Mouse (Mus musculus) liver, embryonic 11.5 days (tissue): ENCODE data around the gene Abcd4. TPM values are rescaled to one million over a fixed set of nuclear protein-coding genes. Genes with fewer than 3 reads are reported as not detected.

Source experiments
- ATAC-seq: fragments of 200-750 bp; cut with Nextera tagmentation; replicated peaks from 2 replicates; pipeline ENCODE4 v1.8.0; 2017; ENCODE audit warnings: moderate number of reproducible peaks, mild to moderate bottlenecking, moderate TSS enrichment, moderate library complexity; ENCODE audit not compliant: low FRiP score
- DNase-seq: peaks from one replicate; pipeline ENCODE4 v3.0.0-alpha.2; 2017; ENCODE audit warnings: low spot score
- H3K27ac ChIP-seq: fragments of 300-500 bp; sonication (generic); 2 replicates; pipeline ENCODE4 v1.5.1; 2014; ENCODE audit warnings: mild to moderate bottlenecking, low read depth, low read length, control low read depth
- H3K27me3 ChIP-seq: fragments of 300-500 bp; sonication (generic); replicated peaks from 2 replicates; pipeline ENCODE4 v1.6.1; 2014; ENCODE audit warnings: low read length, mixed read lengths; ENCODE audit not compliant: control insufficient read depth, insufficient read depth
- H3K36me3 ChIP-seq: fragments of 300-500 bp; sonication (generic); 2 replicates; pipeline ENCODE4 v1.6.1; 2014; ENCODE audit warnings: mild to moderate bottlenecking, low read length, moderate library complexity, mixed read lengths; ENCODE audit not compliant: control insufficient read depth, insufficient read depth
- H3K4me1 ChIP-seq: fragments of 300-500 bp; sonication (generic); replicated peaks from 2 replicates; pipeline ENCODE4 v1.6.1; 2014; ENCODE audit warnings: low read length, mixed read lengths; ENCODE audit not compliant: control insufficient read depth, insufficient read depth
- H3K4me2 ChIP-seq: fragments of 300-500 bp; sonication (generic); 2 replicates; pipeline ENCODE4 v1.6.1; 2014; ENCODE audit warnings: mild to moderate bottlenecking, control low read depth, moderate library complexity
- H3K4me3 ChIP-seq: fragments of 300-500 bp; sonication (generic); 2 replicates; pipeline ENCODE4 v1.5.1; 2014; ENCODE audit warnings: low read depth, low read length, control low read depth
- H3K9ac ChIP-seq: fragments of 300-500 bp; sonication (generic); 2 replicates; pipeline ENCODE4 v1.6.1; 2014; ENCODE audit warnings: low read depth, low read length, control low read depth
- H3K9me3 ChIP-seq: fragments of 300-500 bp; sonication (generic); 2 replicates; pipeline ENCODE4 v1.6.1; 2016; ENCODE audit warnings: low read length, inconsistent platforms, mixed read lengths; ENCODE audit not compliant: control insufficient read depth
- WGBS: fragments of 180-500 bp; shearing (Covaris S2); extraction: QIAGEN DNeasy Blood & Tissue Kit; methylation state at CpG from one replicate; pipeline ENCODE4 v1.1.7; 2014; 5-methylcytosine and 5-hydroxymethylcytosine counted together
- polyA plus RNA-seq: library from polyadenylated mRNA; unstranded; fragments of >200 nt; fragmentation: Nextera tagmentation; extraction: Ambion mirVana; gene quantifications from 2 replicates; pipeline ENCODE4 v1.2.1, GENCODE M21; 2014

Abcd4 gene
- polyA plus RNA-seq = 8.2 and 9.5 TPM in 2 replicates

DNA sequence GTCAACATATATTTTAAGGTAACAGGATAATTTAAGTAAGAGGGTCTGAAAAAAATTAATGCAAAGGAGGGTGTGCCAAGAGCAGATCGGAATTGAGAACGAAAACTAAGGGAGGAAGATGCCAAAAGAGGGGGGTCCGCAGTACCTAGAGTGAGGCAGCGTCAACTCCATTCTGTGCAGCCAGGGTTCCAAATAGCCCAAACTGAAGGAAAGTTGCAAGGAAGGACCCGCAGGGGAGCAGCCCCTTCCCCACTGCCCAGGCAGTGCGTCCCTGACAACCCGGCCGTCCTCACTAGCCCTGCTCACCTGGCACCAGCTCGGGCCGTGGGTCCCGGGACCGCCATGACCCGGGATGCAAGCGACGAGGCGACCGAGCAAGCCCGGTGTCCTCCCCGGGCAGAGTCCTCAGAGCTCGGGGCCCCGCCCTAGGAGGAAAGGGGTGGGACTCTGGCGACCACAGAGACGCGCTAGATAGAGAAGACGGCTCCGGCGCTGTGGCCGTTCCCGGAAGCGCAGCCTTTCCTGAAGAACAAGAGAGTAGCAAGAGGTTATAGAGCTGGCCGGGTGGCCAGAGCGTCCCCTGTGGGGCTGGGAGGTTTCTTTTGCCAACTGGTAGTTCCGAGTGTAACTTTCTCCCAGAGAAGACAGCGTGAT lies at the start of gene Abcd4:
Abcd4 (minus strand) TSS at position 437 of the 654 bp plus-strand sequence.
- DNase-seq = peak; percentile 89
- ATAC-seq = peak; percentile 100
- H3K9me3 ChIP-seq = no peaks in the 10 kb centered on the region
- H3K27ac ChIP-seq = no peak within 1 kb of the TSS
- peak within 1 kb of the TSS; percentile 62 for H3K4me2 ChIP-seq
- H3K36me3 ChIP-seq = no peaks in the 10 kb centered on the region
- under 1% methylated on average over 34 of the region's 34 CpGs for WGBS
- no peaks in the 10 kb centered on the region for H3K4me1 ChIP-seq
- peak within 1 kb of the TSS; percentile 63 for H3K4me3 ChIP-seq
- peak within 1 kb of the TSS; percentile 67 for H3K9ac ChIP-seq
- H3K27me3 ChIP-seq = no peaks in the 10 kb centered on the region

DNA sequence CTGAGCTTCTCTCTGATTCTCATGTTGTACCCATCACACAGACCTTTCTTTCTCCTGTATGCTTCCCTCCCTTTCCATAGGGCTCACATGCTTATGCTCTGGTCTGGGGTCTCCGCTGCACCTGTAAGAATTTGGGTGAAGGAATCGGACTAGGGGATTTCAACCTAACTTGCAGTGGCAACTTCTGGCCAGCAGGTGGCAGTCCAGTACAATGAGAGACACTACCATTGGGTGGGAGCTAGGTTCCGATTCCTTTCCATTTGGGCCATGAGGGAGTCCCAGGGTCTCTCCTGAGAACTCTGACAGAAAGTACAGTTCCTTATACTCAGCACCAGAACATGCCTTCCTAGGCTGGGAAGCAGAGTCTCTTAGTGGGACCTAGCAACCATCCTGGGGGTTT lies 36.7 kb upstream of the Abcd4 start:
- Histone ChIP-seq H3K9ac (no peak overlapping the region), H3K9me3 (no peaks in the 10 kb centered on the region), H3K27me3 (no peaks in the 10 kb centered on the region), H3K4me2 (no peak overlapping the region), H3K36me3 (no peaks in the 10 kb centered on the region), H3K4me3 (no peak overlapping the region), H3K4me1 (no peaks in the 10 kb centered on the region), H3K27ac (no peak overlapping the region)
- DNase-seq = peak; percentile 51
- 26% methylated on average over 3 of the region's 3 CpGs for WGBS
- no peak for ATAC-seq

DNA sequence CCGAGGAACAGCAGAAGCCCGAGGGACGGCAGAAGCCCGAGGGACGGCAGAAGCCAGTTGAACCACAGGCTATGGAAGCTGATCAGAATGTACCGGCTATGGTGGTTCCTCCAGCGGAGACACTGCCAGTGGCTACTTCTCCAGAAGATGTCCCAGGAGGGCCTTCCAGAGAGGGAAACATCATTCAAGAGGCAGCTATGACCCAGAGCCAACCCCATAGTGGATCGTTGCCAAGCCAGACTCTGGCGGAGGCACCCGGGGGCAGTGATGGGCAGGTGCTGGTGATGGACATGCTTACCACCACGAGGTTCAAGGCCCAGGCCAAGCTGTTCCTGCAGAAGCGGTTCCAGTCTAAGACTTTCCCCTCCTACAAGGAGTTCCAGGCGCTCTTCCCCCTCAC lies 33.0 kb upstream of the Abcd4 start:
- no peak for DNase-seq
- ATAC-seq = no peak
- Histone ChIP-seq H3K27me3 (no peaks in the 10 kb centered on the region), H3K4me2 (no peak overlapping the region), H3K9me3 (no peaks in the 10 kb centered on the region), H3K4me3 (no peak overlapping the region), H3K4me1 (no peaks in the 10 kb centered on the region), H3K27ac (no peak overlapping the region), H3K36me3 (no peaks in the 10 kb centered on the region), H3K9ac (no peak overlapping the region)
- 88% methylated on average over 13 of the region's 13 CpGs for WGBS

DNA sequence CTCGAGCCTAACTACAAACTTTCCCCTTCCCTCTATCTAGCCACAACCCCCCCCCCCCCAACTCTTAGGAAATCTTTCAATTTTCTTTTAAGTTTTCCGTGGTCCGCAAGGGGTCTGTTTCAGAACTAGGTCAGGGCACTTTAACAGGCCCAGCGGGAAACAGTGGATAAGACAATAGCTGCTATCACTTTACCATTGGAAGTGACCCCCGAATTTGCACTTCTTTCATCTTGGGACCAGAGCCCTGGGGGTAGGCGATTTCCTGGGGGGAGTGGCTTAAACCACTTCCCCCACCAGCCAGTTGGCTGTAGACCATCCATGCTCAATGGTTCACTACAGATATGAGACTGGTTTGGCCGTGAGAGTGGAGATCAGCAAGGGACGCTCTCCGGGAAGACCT lies 23.4 kb upstream of the Abcd4 start, which contains the start of gene Vrtn:
Vrtn (plus strand) TSS at position 366 of the 400 bp plus-strand sequence.
- ATAC-seq = no peak
- Histone ChIP-seq H3K27me3 (peaks cover 45% of the 10 kb centered on the region), H3K4me2 (no peak within 1 kb of the TSS), H3K4me3 (no peak within 1 kb of the TSS), H3K9ac (no peak within 1 kb of the TSS), H3K36me3 (no peaks in the 10 kb centered on the region), H3K27ac (no peak within 1 kb of the TSS), H3K4me1 (no peaks in the 10 kb centered on the region), H3K9me3 (no peaks in the 10 kb centered on the region)
- DNase-seq = no peak
- WGBS = 9% methylated on average over 9 of the region's 9 CpGs

DNA sequence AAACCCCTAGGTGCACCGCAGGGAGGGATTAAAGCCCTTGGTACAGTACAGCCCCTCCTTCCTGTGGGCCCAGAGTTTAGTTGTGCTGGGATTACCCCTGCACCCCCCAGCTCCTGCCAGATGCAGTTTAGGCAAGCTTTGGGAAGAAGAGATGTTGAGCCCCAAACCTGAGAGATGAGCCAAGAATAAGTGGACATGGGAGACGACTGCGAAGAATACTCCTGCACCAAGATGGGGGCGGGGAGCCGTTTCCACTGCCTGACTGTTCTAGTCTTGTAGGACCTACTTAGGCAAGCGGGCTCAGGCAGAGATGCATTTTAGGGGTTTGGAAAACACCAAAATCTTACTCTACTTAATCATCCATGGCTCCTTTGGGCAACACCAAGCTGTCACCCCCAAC lies 23.0 kb upstream of the Abcd4 start:
- Histone ChIP-seq H3K9ac (no peak overlapping the region), H3K4me3 (no peak overlapping the region), H3K4me2 (no peak overlapping the region), H3K27me3 (peaks cover 45% of the 10 kb centered on the region), H3K36me3 (no peaks in the 10 kb centered on the region), H3K27ac (no peak overlapping the region), H3K9me3 (no peaks in the 10 kb centered on the region), H3K4me1 (no peaks in the 10 kb centered on the region)
- ATAC-seq = no peak
- no peak for DNase-seq
- 17% methylated on average over 6 of the region's 6 CpGs for WGBS

DNA sequence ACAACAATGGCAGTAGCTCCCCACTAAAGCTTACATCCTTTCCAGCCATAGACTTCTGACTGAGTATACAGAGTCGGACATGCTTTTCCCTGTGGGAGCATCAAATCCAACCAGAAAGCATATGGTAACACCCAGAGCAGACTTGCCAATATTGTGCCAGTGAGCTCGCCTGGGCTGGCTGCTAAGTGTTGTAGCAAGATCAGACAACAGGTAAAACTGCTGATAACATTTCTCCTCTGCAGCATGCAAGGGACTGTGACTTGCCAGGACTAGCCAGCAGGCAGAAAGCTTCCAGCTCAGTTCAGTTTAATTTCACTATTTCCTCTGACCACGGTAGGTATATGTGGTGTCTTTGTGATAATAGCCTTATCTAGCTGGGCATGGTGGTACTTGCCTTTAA lies 14.7 kb upstream of the Abcd4 start:
- Histone ChIP-seq H3K9me3 (no peaks in the 10 kb centered on the region), H3K4me1 (no peaks in the 10 kb centered on the region), H3K36me3 (no peaks in the 10 kb centered on the region), H3K4me3 (no peak overlapping the region), H3K27me3 (no peaks in the 10 kb centered on the region), H3K9ac (no peak overlapping the region), H3K27ac (no peak overlapping the region), H3K4me2 (no peak overlapping the region)
- DNase-seq (no peak), ATAC-seq (no peak)
- 58% methylated on average over 3 of the region's 3 CpGs for WGBS

DNA sequence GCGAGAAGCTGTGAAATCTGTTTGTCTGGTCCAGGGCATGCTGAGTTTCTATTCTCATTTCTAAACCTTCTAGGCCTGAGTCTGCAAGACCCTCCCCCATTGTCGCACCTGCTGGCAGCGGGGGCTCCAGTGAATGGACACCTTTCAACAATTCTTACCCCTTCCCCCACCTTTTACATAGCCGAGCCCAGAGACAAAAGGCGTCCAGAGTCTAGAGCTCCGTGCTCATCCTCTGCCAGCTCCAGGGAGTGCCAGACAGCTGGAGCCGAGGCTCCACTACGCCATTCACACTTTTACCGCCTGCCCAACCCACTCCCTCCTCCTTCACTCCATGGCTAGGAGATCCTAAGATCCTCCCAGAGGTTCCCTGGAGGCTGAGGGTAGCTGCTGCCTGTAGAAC lies 7.9 kb upstream of the Abcd4 start:
- WGBS = 16% methylated on average over 9 of the region's 9 CpGs
- no peaks in the 10 kb centered on the region for H3K36me3 ChIP-seq
- no peak for DNase-seq
- no peak for ATAC-seq
- no peak overlapping the region for H3K4me2 ChIP-seq
- no peak overlapping the region for H3K9ac ChIP-seq
- H3K9me3 ChIP-seq = no peaks in the 10 kb centered on the region
- no peak overlapping the region for H3K4me3 ChIP-seq
- H3K27ac ChIP-seq = no peak overlapping the region
- peaks cover 22% of the 10 kb centered on the region for H3K27me3 ChIP-seq
- no peaks in the 10 kb centered on the region for H3K4me1 ChIP-seq

DNA sequence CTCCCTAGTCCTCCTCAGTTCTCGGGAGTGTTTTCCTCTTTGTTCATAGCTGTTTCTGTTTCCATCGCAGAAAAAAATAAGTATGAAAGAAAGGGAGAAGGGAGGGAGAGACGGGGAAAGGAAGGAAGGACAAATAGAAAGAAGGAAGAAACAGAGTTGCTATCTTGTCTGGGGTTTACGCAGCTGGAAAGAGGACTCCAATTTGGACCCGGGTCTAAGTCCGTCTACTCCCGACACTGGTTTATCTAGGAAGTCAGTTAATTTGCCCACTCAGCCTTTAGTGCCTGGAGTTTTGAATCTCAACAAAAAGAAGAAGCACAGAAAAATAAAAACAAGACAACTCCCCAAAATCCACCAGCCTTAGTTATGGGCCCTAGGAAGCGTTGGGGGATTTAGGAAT lies 7.4 kb upstream of the Abcd4 start:
- no peak overlapping the region for H3K4me2 ChIP-seq
- H3K27me3 ChIP-seq = peaks cover 22% of the 10 kb centered on the region
- ATAC-seq (no peak), DNase-seq (no peak)
- no peaks in the 10 kb centered on the region for H3K9me3 ChIP-seq
- no peaks in the 10 kb centered on the region for H3K4me1 ChIP-seq
- H3K4me3 ChIP-seq = no peak overlapping the region
- H3K36me3 ChIP-seq = no peaks in the 10 kb centered on the region
- WGBS = 29% methylated on average over 8 of the region's 8 CpGs
- H3K27ac ChIP-seq = no peak overlapping the region
- H3K9ac ChIP-seq = no peak overlapping the region

DNA sequence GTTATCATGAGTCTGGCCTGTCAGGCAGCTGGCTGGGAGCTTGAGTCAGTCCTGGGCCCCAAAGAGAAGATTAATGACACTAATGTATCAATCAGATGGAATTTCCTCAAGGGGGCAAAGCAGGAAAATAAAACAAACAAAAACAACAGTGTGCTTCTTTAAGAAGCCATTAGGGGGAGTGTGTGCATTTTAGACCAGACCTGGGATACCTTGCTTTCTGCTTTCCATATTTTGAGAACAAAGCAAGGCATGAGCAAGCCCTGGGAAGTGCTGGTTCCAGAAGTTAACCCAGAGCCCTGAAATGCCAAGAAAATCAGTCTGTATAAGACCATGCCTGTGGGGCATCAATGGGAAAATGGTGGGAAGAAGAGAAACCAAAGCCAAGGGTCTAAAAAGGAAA lies 3.8 kb upstream of the Abcd4 start:
- Histone ChIP-seq H3K27ac (no peak overlapping the region), H3K36me3 (no peaks in the 10 kb centered on the region), H3K27me3 (peaks cover 22% of the 10 kb centered on the region), H3K4me3 (no peak overlapping the region), H3K4me1 (no peaks in the 10 kb centered on the region), H3K4me2 (no peak overlapping the region), H3K9me3 (no peaks in the 10 kb centered on the region), H3K9ac (no peak overlapping the region)
- ATAC-seq (no peak), DNase-seq (no peak)
